ENCODE assay signal across 8 mouse cellular contexts in genomic region chr8:46618639-46619320, GRCm38 (mm10). TPM values are rescaled to one million over a fixed set of nuclear protein-coding genes. Genes with fewer than 3 reads are reported as not detected.
DNase-seq lines count a peak whose midpoint lies in the region; ATAC-seq lines count a peak whose summit lies in the region.

No protein-coding gene starts in this region.

- H3K4me3 ChIP-seq in intestine, embryonic 14.5 days (ENCODE audit: low read depth, low read length) = peak overlapping the region; percentile 77
- peak overlapping the region; percentile 66 for H3K4me3 ChIP-seq in midbrain, embryonic 15.5 days

- H3K36me3 ChIP-seq in intestine, embryonic 14.5 days (ENCODE audit: control insufficient read depth, insufficient read depth, low read length) = no peaks in the 10 kb centered on the region
- H3K36me3 ChIP-seq in midbrain, embryonic 15.5 days (replicated peaks) = no peaks in the 10 kb centered on the region

- H3K27me3 ChIP-seq in intestine, embryonic 14.5 days (replicated peaks; ENCODE audit: control insufficient read depth, insufficient read depth, low read length) = no peaks in the 10 kb centered on the region
- no peaks in the 10 kb centered on the region for H3K27me3 ChIP-seq in midbrain, embryonic 15.5 days (replicated peaks)

- peak; percentile 13 for DNase-seq in kidney, adult 18-20 months
- no peak for DNase-seq in kidney, postnatal 25 days
- DNase-seq in embryo, embryonic 11 days = peak; percentile 37
- DNase-seq in intestine, embryonic 14.5 days (ENCODE audit: low spot score) = peak; percentile 53
- no peak for DNase-seq in layer of hippocampus, adult 8-10 months (ENCODE audit: low spot score in 2 of 2)
- no peak for DNase-seq in ovary, postnatal 36 days (ENCODE audit: low spot score)
- no peak for DNase-seq in gastrocnemius, postnatal 10 days

- peak overlapping the region; percentile 78 for H3K9ac ChIP-seq in intestine, embryonic 14.5 days (ENCODE audit: low read length)
- H3K9ac ChIP-seq in midbrain, embryonic 15.5 days = peak overlapping the region; percentile 85

- H3K27ac ChIP-seq in intestine, embryonic 14.5 days (ENCODE audit: low read depth) = no peak overlapping the region
- no peak overlapping the region for H3K27ac ChIP-seq in midbrain, embryonic 15.5 days

- 5% methylated on average over 10 of the region's 10 CpGs for WGBS in intestine, embryonic 14.5 days
- WGBS in midbrain, embryonic 15.5 days = under 1% methylated on average over 10 of the region's 10 CpGs

- no peaks in the 10 kb centered on the region for H3K9me3 ChIP-seq in intestine, embryonic 14.5 days (ENCODE audit: control insufficient read depth, low read length)
- H3K9me3 ChIP-seq in midbrain, embryonic 15.5 days = no peaks in the 10 kb centered on the region

- no peak for ATAC-seq in intestine, embryonic 14.5 days (replicated peaks; ENCODE audit: low FRiP score, low TSS enrichment, low read depth)
- no peak for ATAC-seq in midbrain, embryonic 15.5 days (replicated peaks)

- H3K4me1 ChIP-seq in intestine, embryonic 14.5 days (replicated peaks; ENCODE audit: control insufficient read depth, insufficient read depth, low read length) = peaks cover 13% of the 10 kb centered on the region; the same call in 1 of the 2 replicates
- H3K4me1 ChIP-seq in midbrain, embryonic 15.5 days = peaks cover 20% of the 10 kb centered on the region

- peak overlapping the region; percentile 99 for H3K4me2 ChIP-seq in intestine, embryonic 14.5 days (ENCODE audit: low read length)
- H3K4me2 ChIP-seq in midbrain, embryonic 15.5 days = peak overlapping the region; percentile 79

RNA-seq across cellular contexts. Expression of gene Casp3, which starts 1.7 kb away (rescaled TPM):
- polyA plus RNA-seq in intestine, embryonic 14.5 days (2014; fragmentation: Nextera tagmentation; extraction: Ambion mirVana) = 57.1 and 63.7 TPM in 2 replicates
- polyA plus RNA-seq in midbrain, embryonic 15.5 days (2015; fragmentation: Nextera tagmentation; extraction: Ambion mirVana) = 225 and 245 TPM in 2 replicates
- total RNA-seq in layer of hippocampus, adult 8-10 months (2022) = 10 to 100 TPM in 3 of 4 experiments, 1 to 10 TPM in 1; 9.7 to 14.5 (median 10.9) TPM
- total RNA-seq in gastrocnemius, postnatal 10 days (2021) = 10 to 100 TPM; 13.1 to 18.4 TPM

RNA-seq across cellular contexts. Expression of gene Primpol, which starts 1.8 kb away (rescaled TPM):
- 16.0 and 19.1 TPM in 2 replicates for polyA plus RNA-seq in intestine, embryonic 14.5 days (2014; fragmentation: Nextera tagmentation; extraction: Ambion mirVana)
- polyA plus RNA-seq in midbrain, embryonic 15.5 days (2015; fragmentation: Nextera tagmentation; extraction: Ambion mirVana) = 7.8 and 7.9 TPM in 2 replicates
- total RNA-seq in layer of hippocampus, adult 8-10 months (2022) = 1 to 10 TPM; 3.9 to 7.1 (median 5.6) TPM
- total RNA-seq in gastrocnemius, postnatal 10 days (2021) = 1 to 10 TPM; 5.1 TPM

Comparison
In these comparisons a context has a peak if more than half of its experiments do, and no peak if none do; other contexts are left out.
1. DNase-seq: peak in kidney, adult 18-20 months (single experiment), embryo, embryonic 11 days (single experiment) and intestine, embryonic 14.5 days (single experiment); none in kidney, postnatal 25 days (0 of 2), layer of hippocampus, adult 8-10 months (0 of 2), ovary, postnatal 36 days (single experiment) and gastrocnemius, postnatal 10 days (single experiment).